Comparison of ENCODE assay signal across 18 mouse cellular contexts in the genomic region with DNA sequence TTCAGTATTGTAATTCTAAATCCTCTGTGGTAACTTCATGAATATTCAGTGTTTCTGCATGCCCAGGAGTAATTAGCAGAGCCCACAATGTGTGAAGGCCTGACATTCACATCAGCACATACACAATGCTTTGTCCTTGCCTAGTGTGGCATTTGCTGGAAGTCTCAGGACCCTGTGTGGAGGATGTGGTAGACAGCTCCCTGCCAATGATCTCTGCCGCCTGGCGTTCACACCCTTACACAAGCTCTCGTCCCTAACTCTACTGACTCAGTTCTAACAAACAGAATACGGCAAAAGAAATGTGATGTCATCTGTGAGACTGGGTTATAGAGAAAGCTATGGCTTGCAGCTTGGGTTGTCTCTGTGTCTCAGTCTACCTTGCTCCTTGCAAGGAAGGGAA. TPM values are rescaled to one million over a fixed set of nuclear protein-coding genes. Genes with fewer than 3 reads are reported as not detected.
DNase-seq lines count a peak whose midpoint lies in the region; ATAC-seq lines count a peak whose summit lies in the region.
"Had no signal": no experiment of that assay in that cellular context is flagged by ENCODE, and none has a peak within 500 bp of the region (broad histone marks: within the 10 kb centered on the region; RNA-seq: fewer than 3 reads in every experiment).

No protein-coding gene starts in this region.

- H3K9ac ChIP-seq in hindbrain, embryonic 14.5 days = no peak overlapping the region
- H3K9ac ChIP-seq in hindbrain, embryonic 16.5 days (ENCODE audit: low read depth, low read length) = no peak overlapping the region
- H3K9ac ChIP-seq in forebrain, embryonic 16.5 days (replicated peaks; ENCODE audit: low read depth, low read length) = no peak overlapping the region
- H3K9ac ChIP-seq: heart, embryonic 12.5 days; intestine, embryonic 15.5 days; limb, embryonic 12.5 days; liver, embryonic 14.5 days had no signal

- H3K4me3 ChIP-seq in hindbrain, embryonic 14.5 days (replicated peaks; ENCODE audit: low read length) = no peak overlapping the region
- no peak overlapping the region for H3K4me3 ChIP-seq in hindbrain, embryonic 16.5 days (ENCODE audit: low read length)
- no peak overlapping the region for H3K4me3 ChIP-seq in forebrain, embryonic 16.5 days (replicated peaks; ENCODE audit: low read length)
- H3K4me3 ChIP-seq: gastrocnemius, adult 2 months; heart, embryonic 12.5 days; intestine, embryonic 15.5 days; limb, embryonic 12.5 days; megakaryocyte, embryonic 14.5 days had no signal

- no peaks in the 10 kb centered on the region for H3K9me3 ChIP-seq in hindbrain, embryonic 14.5 days (ENCODE audit: control insufficient read depth, low read length)
- H3K9me3 ChIP-seq in hindbrain, embryonic 16.5 days (ENCODE audit: control insufficient read depth, low read length) = no peaks in the 10 kb centered on the region
- no peaks in the 10 kb centered on the region for H3K9me3 ChIP-seq in forebrain, embryonic 16.5 days (ENCODE audit: control insufficient read depth, low read length)
- H3K9me3 ChIP-seq: heart, embryonic 12.5 days; intestine, embryonic 15.5 days; limb, embryonic 12.5 days; megakaryocyte, embryonic 14.5 days had no signal

- H3K27me3 ChIP-seq in hindbrain, embryonic 14.5 days (ENCODE audit: control insufficient read depth, insufficient read depth, low read length) = 0 out of 2 replicates have a peak, but pooled peaks cover 8% of the 10 kb centered on the region
- H3K27me3 ChIP-seq in hindbrain, embryonic 16.5 days (replicated peaks; ENCODE audit: control insufficient read depth, insufficient read depth, low read length) = no peaks in the 10 kb centered on the region
- no peaks in the 10 kb centered on the region for H3K27me3 ChIP-seq in forebrain, embryonic 16.5 days (replicated peaks; ENCODE audit: control insufficient read depth, insufficient read depth, low read length)
- H3K27me3 ChIP-seq: heart, embryonic 12.5 days; intestine, embryonic 15.5 days; megakaryocyte, embryonic 14.5 days had no signal

- no peak for ATAC-seq in hindbrain, embryonic 14.5 days (ENCODE audit: low FRiP score)
- ATAC-seq in hindbrain, embryonic 16.5 days = no peak
- peak; percentile 76 for ATAC-seq in forebrain, embryonic 16.5 days
- ATAC-seq: intestine, embryonic 15.5 days; lung, postnatal 0 days; midbrain, embryonic 16.5 days had no signal

- H3K27ac ChIP-seq in hindbrain, embryonic 14.5 days = peak overlapping the region; percentile 23; the same call in 1 of the 2 replicates
- no peak overlapping the region for H3K27ac ChIP-seq in hindbrain, embryonic 16.5 days (ENCODE audit: low read depth, low read length)
- no peak overlapping the region; the same call in 1 of the 2 replicates for H3K27ac ChIP-seq in forebrain, embryonic 16.5 days (ENCODE audit: low read length)
- H3K27ac ChIP-seq: intestine, embryonic 15.5 days; limb, embryonic 12.5 days; liver, embryonic 14.5 days had no signal

- 33% methylated on average over 4 of the region's 4 CpGs for WGBS in hindbrain, embryonic 14.5 days
- WGBS in hindbrain, embryonic 16.5 days = 34% methylated on average over 4 of the region's 4 CpGs
- WGBS in forebrain, embryonic 16.5 days = 29% methylated on average over 4 of the region's 4 CpGs

- H3K4me2 ChIP-seq in hindbrain, embryonic 14.5 days (replicated peaks) = no peak overlapping the region
- H3K4me2 ChIP-seq in hindbrain, embryonic 16.5 days (ENCODE audit: low read length) = no peak overlapping the region
- H3K4me2 ChIP-seq in forebrain, embryonic 16.5 days (ENCODE audit: low read length) = no peak overlapping the region
- H3K4me2 ChIP-seq: heart, embryonic 12.5 days; intestine, embryonic 15.5 days; limb, embryonic 12.5 days had no signal

- no peaks in the 10 kb centered on the region for H3K36me3 ChIP-seq in hindbrain, embryonic 14.5 days (replicated peaks; ENCODE audit: control insufficient read depth, insufficient read depth)
- no peaks in the 10 kb centered on the region for H3K36me3 ChIP-seq in hindbrain, embryonic 16.5 days (ENCODE audit: control insufficient read depth, insufficient read depth, low read length)
- no peaks in the 10 kb centered on the region for H3K36me3 ChIP-seq in forebrain, embryonic 16.5 days (ENCODE audit: control insufficient read depth, insufficient read depth)
- H3K36me3 ChIP-seq: heart, embryonic 12.5 days; intestine, embryonic 15.5 days; limb, embryonic 12.5 days had no signal

- peaks cover 26% of the 10 kb centered on the region for H3K4me1 ChIP-seq in hindbrain, embryonic 14.5 days (replicated peaks; ENCODE audit: control insufficient read depth, insufficient read depth, low read length)
- peaks cover 14% of the 10 kb centered on the region for H3K4me1 ChIP-seq in hindbrain, embryonic 16.5 days (ENCODE audit: control insufficient read depth, insufficient read depth, low read depth, low read length)
- H3K4me1 ChIP-seq in forebrain, embryonic 16.5 days (replicated peaks; ENCODE audit: control insufficient read depth, insufficient read depth, low read length) = peaks cover 44% of the 10 kb centered on the region

- DNase-seq in hindbrain, embryonic 14.5 days (ENCODE audit: low spot score) = no peak
- peak; percentile 64 for DNase-seq in 416B (ENCODE audit: low read depth)
- DNase-seq in CD8-positive naive resting alpha-beta T cell, adult 2 months (ENCODE audit: low read depth in 2 of 2, low spot score in 2 of 2) = peak; percentile 53 to 63
- DNase-seq in urinary bladder, postnatal 4 days (ENCODE audit: low spot score in 2 of 2) = no peak
- DNase-seq in kidney, postnatal 4 days = no peak
- DNase-seq: adrenal gland, adult 8-10 months; cerebellum, adult 8-10 months; gastrocnemius, adult 2 months; right cerebral cortex, postnatal 14 days had no signal

RNA-seq across cellular contexts. Expression of gene Elmsan1, which starts 1.8 kb away (rescaled TPM):
- polyA plus RNA-seq in hindbrain, embryonic 14.5 days (2014; fragmentation: Nextera tagmentation; extraction: Ambion mirVana) = 4.4 and 4.8 TPM in 2 replicates
- polyA plus RNA-seq in hindbrain, embryonic 16.5 days (2015; fragmentation: Nextera tagmentation; extraction: Ambion mirVana) = 3.1 and 4.3 TPM in 2 replicates
- polyA plus RNA-seq in forebrain, embryonic 16.5 days (2015; fragmentation: Nextera tagmentation; extraction: Ambion mirVana) = 3.8 and 4.4 TPM in 2 replicates

Comparison
In these comparisons a context has a peak if more than half of its experiments do, and no peak if none do; other contexts are left out.
1. DNase-seq: peak in 416B (single experiment) and CD8-positive naive resting alpha-beta T cell, adult 2 months (2 of 2); none in hindbrain, embryonic 14.5 days (single experiment), urinary bladder, postnatal 4 days (0 of 2) and kidney, postnatal 4 days (0 of 2).